Mouse (Mus musculus) hindbrain, embryonic 12.5 days (tissue): ENCODE results near the gene Clcn1. TPM values are rescaled to one million over a fixed set of nuclear protein-coding genes. Genes with fewer than 3 reads are reported as not detected.

Experiments used
- ATAC-seq: fragments of 200-750 bp; cut with Nextera tagmentation; 2 replicates; pipeline ENCODE4 v1.8.0; 2017; ENCODE audit warnings: moderate TSS enrichment; ENCODE audit not compliant: low FRiP score
- H3K27ac ChIP-seq: fragments of 300-500 bp; sonication (generic); 2 replicates; pipeline ENCODE4 v1.5.1; 2016; ENCODE audit warnings: mild to moderate bottlenecking
- H3K27me3 ChIP-seq: fragments of 300-500 bp; sonication (generic); 2 replicates; pipeline ENCODE4 v1.6.1; 2016; ENCODE audit warnings: mild to moderate bottlenecking
- H3K36me3 ChIP-seq: fragments of 300-500 bp; sonication (generic); 2 replicates; pipeline ENCODE4 v1.6.1; 2016; ENCODE audit warnings: mild to moderate bottlenecking
- H3K4me1 ChIP-seq: fragments of 300-500 bp; sonication (generic); 2 replicates; pipeline ENCODE4 v1.6.1; 2016
- H3K4me2 ChIP-seq: fragments of 300-500 bp; sonication (generic); replicated peaks from 2 replicates; pipeline ENCODE4 v1.6.1; 2016; ENCODE audit warnings: mild to moderate bottlenecking
- H3K4me3 ChIP-seq: fragments of 300-500 bp; sonication (generic); 2 replicates; pipeline ENCODE4 v1.5.1; 2016; ENCODE audit warnings: mild to moderate bottlenecking
- H3K9ac ChIP-seq: fragments of 300-500 bp; sonication (generic); 2 replicates; pipeline ENCODE4 v1.6.1; 2016; ENCODE audit warnings: mild to moderate bottlenecking, moderate library complexity
- H3K9me3 ChIP-seq: fragments of 300-500 bp; sonication (generic); replicated peaks from 2 replicates; pipeline ENCODE4 v1.6.1; 2016; ENCODE audit warnings: mild to moderate bottlenecking
- WGBS: fragments of 180-500 bp; shearing (Covaris S2); methylation state at CpG from one replicate; pipeline ENCODE4 v1.1.7; 2016; 5-methylcytosine and 5-hydroxymethylcytosine counted together
- polyA plus RNA-seq: library from polyadenylated mRNA; unstranded; fragments of >200 nt; fragmentation: Nextera tagmentation; extraction: Ambion mirVana; gene quantifications from 2 replicates; pipeline ENCODE4 v1.2.1, GENCODE M21; 2016

Gene Clcn1
- polyA plus RNA-seq, 1 experiment from 2014 or later = 1.7 TPM

GRCm38 (mm10) chr6:42354076-42355019 lies 67.9 kb downstream of the Clcn1 start:
- no peak overlapping the region for H3K4me3 ChIP-seq
- no peaks in the 10 kb centered on the region for H3K27me3 ChIP-seq
- H3K9ac ChIP-seq = no peak overlapping the region
- peaks cover 63% of the 10 kb centered on the region for H3K36me3 ChIP-seq
- no peak overlapping the region for H3K27ac ChIP-seq
- H3K4me1 ChIP-seq = peaks cover 32% of the 10 kb centered on the region
- 68% methylated on average over 11 of the region's 11 CpGs for WGBS
- no peaks in the 10 kb centered on the region for H3K9me3 ChIP-seq
- 0 out of 2 replicates have a peak overlapping the region, but pooled peaks have one; percentile 11 for H3K4me2 ChIP-seq
- ATAC-seq = no peak

GRCm38 (mm10) chr6:42355366-42355765 lies 68.9 kb downstream of the Clcn1 start:
- H3K4me3 ChIP-seq = no peak overlapping the region
- peaks cover 32% of the 10 kb centered on the region for H3K4me1 ChIP-seq
- H3K27ac ChIP-seq = no peak overlapping the region
- no peaks in the 10 kb centered on the region for H3K27me3 ChIP-seq
- H3K9me3 ChIP-seq = no peaks in the 10 kb centered on the region
- no peak overlapping the region for H3K4me2 ChIP-seq
- H3K9ac ChIP-seq = no peak overlapping the region
- H3K36me3 ChIP-seq = peaks cover 67% of the 10 kb centered on the region
- 96% methylated on average over 6 of the region's 6 CpGs for WGBS
- ATAC-seq = no peak

GRCm38 (mm10) chr6:42355794-42356600 lies 69.5 kb downstream of the Clcn1 start:
- Histone ChIP-seq H3K4me1 (peaks cover 27% of the 10 kb centered on the region), H3K27ac (no peak overlapping the region), H3K27me3 (no peaks in the 10 kb centered on the region), H3K36me3 (peaks cover 73% of the 10 kb centered on the region), H3K9ac (no peak overlapping the region), H3K4me2 (no peak overlapping the region), H3K9me3 (no peaks in the 10 kb centered on the region), H3K4me3 (no peak overlapping the region)
- ATAC-seq = no peak
- WGBS = 94% methylated on average over 13 of the region's 13 CpGs

GRCm38 (mm10) chr6:42356913-42357312 lies 70.4 kb downstream of the Clcn1 start:
- H3K27me3 ChIP-seq = no peaks in the 10 kb centered on the region
- H3K9me3 ChIP-seq = no peaks in the 10 kb centered on the region
- no peak for ATAC-seq
- no peak overlapping the region for H3K27ac ChIP-seq
- H3K4me2 ChIP-seq = no peak overlapping the region
- H3K36me3 ChIP-seq = peaks cover 68% of the 10 kb centered on the region
- H3K4me1 ChIP-seq = peaks cover 18% of the 10 kb centered on the region
- no peak overlapping the region for H3K4me3 ChIP-seq
- WGBS = 93% methylated on average over 5 of the region's 5 CpGs
- no peak overlapping the region for H3K9ac ChIP-seq

GRCm38 (mm10) chr6:42357901-42358300 lies 71.4 kb downstream of the Clcn1 start:
- H3K36me3 ChIP-seq = peaks cover 66% of the 10 kb centered on the region
- H3K9ac ChIP-seq = no peak overlapping the region
- no peak for ATAC-seq
- H3K4me1 ChIP-seq = peaks cover 14% of the 10 kb centered on the region
- H3K9me3 ChIP-seq = no peaks in the 10 kb centered on the region
- H3K27ac ChIP-seq = no peak overlapping the region
- no peaks in the 10 kb centered on the region for H3K27me3 ChIP-seq
- no peak overlapping the region for H3K4me2 ChIP-seq
- WGBS = 63% methylated on average over 6 of the region's 6 CpGs
- no peak overlapping the region for H3K4me3 ChIP-seq

- Histone ChIP-seq H3K9me3 (no peaks in the 10 kb centered on the region), H3K4me3 (no peak overlapping the region), H3K4me2 (no peak overlapping the region), H3K27ac (no peak overlapping the region), H3K36me3 (peaks cover 61% of the 10 kb centered on the region), H3K27me3 (no peaks in the 10 kb centered on the region), H3K9ac (no peak overlapping the region), H3K4me1 (peaks cover 7% of the 10 kb centered on the region)
- no peak for ATAC-seq
- 93% methylated on average over 12 of the region's 12 CpGs for WGBS
Observed at GRCm38 (mm10) chr6:42358901-42359300, 72.4 kb downstream of the Clcn1 start.

- peaks cover 56% of the 10 kb centered on the region for H3K36me3 ChIP-seq
Observed at GRCm38 (mm10) chr6:42359364-42360147, 73.1 kb downstream of the Clcn1 start.

GRCm38 (mm10) chr6:42360231-42360840 lies 73.9 kb downstream of the Clcn1 start:
- Histone ChIP-seq H3K36me3 (peaks cover 50% of the 10 kb centered on the region), H3K4me1 (no peaks in the 10 kb centered on the region), H3K4me3 (no peak overlapping the region), H3K27ac (no peak overlapping the region), H3K9ac (no peak overlapping the region), H3K27me3 (no peaks in the 10 kb centered on the region), H3K9me3 (no peaks in the 10 kb centered on the region), H3K4me2 (no peak overlapping the region)
- ATAC-seq = no peak
- WGBS = 79% methylated on average over 6 of the region's 6 CpGs

More at GRCm38 (mm10) chr6:42359364-42360147, 73.1 kb downstream of the Clcn1 start:
- Histone ChIP-seq H3K9ac (no peak overlapping the region), H3K9me3 (no peaks in the 10 kb centered on the region), H3K4me2 (no peak overlapping the region), H3K4me1 (peaks cover under 1% of the 10 kb centered on the region; the same call in 1 of the 2 replicates), H3K27ac (no peak overlapping the region), H3K27me3 (no peaks in the 10 kb centered on the region), H3K4me3 (no peak overlapping the region)
- ATAC-seq = no peak
- 73% methylated on average over 9 of the region's 9 CpGs for WGBS

GRCm38 (mm10) chr6:42361041-42361895 lies 74.8 kb downstream of the Clcn1 start:
- Histone ChIP-seq H3K9me3 (no peaks in the 10 kb centered on the region), H3K4me1 (no peaks in the 10 kb centered on the region), H3K36me3 (peaks cover 41% of the 10 kb centered on the region), H3K4me3 (no peak overlapping the region), H3K9ac (no peak overlapping the region), H3K4me2 (no peak overlapping the region), H3K27me3 (no peaks in the 10 kb centered on the region), H3K27ac (no peak overlapping the region)
- WGBS = 97% methylated on average over 13 of the region's 13 CpGs
- no peak for ATAC-seq

GRCm38 (mm10) chr6:42362074-42362473 lies 75.6 kb downstream of the Clcn1 start:
- H3K4me1 ChIP-seq = no peaks in the 10 kb centered on the region
- ATAC-seq = no peak
- WGBS = 67% methylated on average over 1 of the region's 1 CpGs
- H3K27ac ChIP-seq = no peak overlapping the region
- H3K9me3 ChIP-seq = no peaks in the 10 kb centered on the region
- no peak overlapping the region for H3K4me3 ChIP-seq
- peaks cover 33% of the 10 kb centered on the region for H3K36me3 ChIP-seq
- no peak overlapping the region for H3K4me2 ChIP-seq
- no peak overlapping the region for H3K9ac ChIP-seq
- H3K27me3 ChIP-seq = no peaks in the 10 kb centered on the region

- 89% methylated on average over 1 of the region's 1 CpGs for WGBS
- H3K9me3 ChIP-seq = no peaks in the 10 kb centered on the region
- H3K4me1 ChIP-seq = no peaks in the 10 kb centered on the region
- H3K4me3 ChIP-seq = no peak overlapping the region
- H3K27ac ChIP-seq = no peak overlapping the region
- no peak overlapping the region for H3K9ac ChIP-seq
- H3K36me3 ChIP-seq = peaks cover 29% of the 10 kb centered on the region
- no peak for ATAC-seq
- no peak overlapping the region for H3K4me2 ChIP-seq
- H3K27me3 ChIP-seq = no peaks in the 10 kb centered on the region
Observed at GRCm38 (mm10) chr6:42362497-42362896, 76.0 kb downstream of the Clcn1 start.
